Mouse (Mus musculus) embryo, embryonic 9.5 days (tissue): ENCODE results near the gene Bid.
"Not testable (repeated sequence)": the region's sequence is repeated elsewhere in the genome, so short reads cannot be mapped to it uniquely, and the experiment has no call there.

Source experiments
- DNase-seq: peaks from one replicate; pipeline ENCODE4 v3.0.0-alpha.2; 2017; ENCODE audit errors: extremely low spot score

Gene Bid

GRCm38 (mm10) chr6:120937104-120937617, 20.5 kb upstream of the Bid start:
- no peak for DNase-seq

GRCm38 (mm10) chr6:120934176-120934575, 17.5 kb upstream of the Bid start:
- DNase-seq: no peak

- no peak for DNase-seq
Measured at GRCm38 (mm10) chr6:120933670-120934069, 17.0 kb upstream of the Bid start.

GRCm38 (mm10) chr6:120932597-120932996, 15.9 kb upstream of the Bid start:
- DNase-seq: no peak

GRCm38 (mm10) chr6:120930450-120931306, 14.0 kb upstream of the Bid start:
- no peak for DNase-seq

- no peak for DNase-seq
Measured at GRCm38 (mm10) chr6:120929421-120929820, 12.8 kb upstream of the Bid start.

- DNase-seq: no peak
Measured at GRCm38 (mm10) chr6:120927765-120928164, 11.1 kb upstream of the Bid start.

GRCm38 (mm10) chr6:120926880-120927279, 10.2 kb upstream of the Bid start:
- DNase-seq: no peak

GRCm38 (mm10) chr6:120924791-120925321, 8.2 kb upstream of the Bid start:
- DNase-seq: not testable (repeated sequence)

- no peak for DNase-seq
Measured at GRCm38 (mm10) chr6:120917975-120918374, 1.3 kb upstream of the Bid start.

- DNase-seq: not testable (repeated sequence)
Measured at GRCm38 (mm10) chr6:120916972-120917881, 574 bp upstream of the Bid start.

GRCm38 (mm10) chr6:120915649-120915975, 1.0 kb downstream of the Bid start:
- DNase-seq: no peak

GRCm38 (mm10) chr6:120914911-120915648, 1.6 kb downstream of the Bid start:
- DNase-seq: peak; percentile 33

- DNase-seq: no peak
Measured at GRCm38 (mm10) chr6:120914533-120914910, 2.1 kb downstream of the Bid start.

- DNase-seq: no peak
Measured at GRCm38 (mm10) chr6:120913783-120914182, 2.9 kb downstream of the Bid start.

- DNase-seq: no peak
Measured at GRCm38 (mm10) chr6:120912931-120913330, 3.7 kb downstream of the Bid start.

- DNase-seq: no peak
Measured at GRCm38 (mm10) chr6:120911213-120912007, 5.2 kb downstream of the Bid start.

GRCm38 (mm10) chr6:120909501-120909900, 7.2 kb downstream of the Bid start:
- no peak for DNase-seq

- DNase-seq: not testable (repeated sequence)
Measured at GRCm38 (mm10) chr6:120907876-120908597, 8.6 kb downstream of the Bid start.

- no peak for DNase-seq
Measured at GRCm38 (mm10) chr6:120906521-120906920, 10.1 kb downstream of the Bid start.
